Mouse (Mus musculus): Measurements from ENCODE around the gene Pdzd2. TPM values are rescaled to one million over a fixed set of nuclear protein-coding genes. Genes with fewer than 3 reads are reported as not detected.
A peak's percentile ranks its signal among the peaks of the same experiment; 100 is the strongest.

The Pdzd2 gene
- polyA plus RNA-seq, 1 experiment from 2014 or later: 19.2 TPM

DNA sequence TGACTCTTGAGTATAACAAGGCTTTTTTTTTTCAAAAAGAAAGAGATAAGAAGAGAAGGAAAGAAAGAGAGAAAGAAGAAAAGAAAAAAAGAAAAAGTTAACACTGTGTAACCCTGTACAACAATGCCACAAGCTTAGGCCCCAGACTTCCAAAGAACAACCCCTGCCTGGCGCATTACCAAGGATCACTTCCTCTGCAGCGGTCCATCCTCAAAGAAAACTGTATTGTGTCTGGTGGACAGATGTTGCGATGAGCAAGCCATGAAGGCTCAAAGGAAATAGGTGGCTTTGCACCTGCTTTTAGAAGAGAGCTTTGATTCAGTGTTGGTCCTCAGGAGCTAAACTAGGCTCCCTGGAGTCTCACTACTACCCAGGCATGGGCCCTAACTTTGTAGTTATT, 89.5 kb downstream of the Pdzd2 start:
- Histone ChIP-seq H3K27ac (ENCODE audit: low read length) (no peak overlapping the region), H3K36me3 (ENCODE audit: control insufficient read depth, insufficient read depth) (no peaks in the 10 kb centered on the region), H3K27me3 (ENCODE audit: control insufficient read depth, insufficient read depth, low read length) (no peaks in the 10 kb centered on the region), H3K4me3 (ENCODE audit: low read length) (no peak overlapping the region), H3K9ac (ENCODE audit: low read length) (no peak overlapping the region), H3K4me1 (ENCODE audit: control insufficient read depth, insufficient read depth, low read length) (peaks cover 13% of the 10 kb centered on the region), H3K9me3 (replicated peaks; ENCODE audit: control insufficient read depth, low read length) (no peaks in the 10 kb centered on the region), H3K4me2 (ENCODE audit: low read depth, low read length) (no peak overlapping the region)
- WGBS: 82% methylated on average over 3 of the region's 3 CpGs
- ATAC-seq (replicated peaks; ENCODE audit: extremely low read depth, insufficient read depth, low FRiP score): no peak

DNA sequence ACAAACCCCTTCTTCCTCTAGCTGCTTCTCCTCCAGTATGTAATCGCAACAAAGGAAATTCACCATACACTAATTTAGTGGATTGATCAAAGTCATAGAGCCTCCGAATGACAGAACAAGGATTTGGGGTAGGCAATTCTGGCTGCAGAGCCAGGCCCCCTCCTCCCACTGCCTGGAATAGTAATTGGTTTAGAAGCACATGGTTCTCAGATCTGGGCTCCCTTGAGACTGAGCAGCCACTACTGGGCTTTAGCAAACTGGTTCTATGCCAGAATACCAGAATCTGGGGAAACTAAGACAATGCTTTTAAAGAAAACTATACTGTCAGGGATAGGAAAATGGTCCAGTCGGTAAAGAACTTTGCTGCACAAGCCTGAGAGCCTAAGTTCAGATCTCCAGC, 90.0 kb downstream of the Pdzd2 start:
- H3K36me3 ChIP-seq (ENCODE audit: control insufficient read depth, insufficient read depth): no peaks in the 10 kb centered on the region
- no peak overlapping the region for H3K4me3 ChIP-seq (ENCODE audit: low read length)
- H3K27me3 ChIP-seq (ENCODE audit: control insufficient read depth, insufficient read depth, low read length): no peaks in the 10 kb centered on the region
- no peak overlapping the region for H3K9ac ChIP-seq (ENCODE audit: low read length)
- 88% methylated on average over 3 of the region's 3 CpGs for WGBS
- no peak for ATAC-seq (replicated peaks; ENCODE audit: extremely low read depth, insufficient read depth, low FRiP score)
- no peak overlapping the region for H3K27ac ChIP-seq (ENCODE audit: low read length)
- peaks cover 13% of the 10 kb centered on the region for H3K4me1 ChIP-seq (ENCODE audit: control insufficient read depth, insufficient read depth, low read length)
- H3K4me2 ChIP-seq (ENCODE audit: low read depth, low read length): no peak overlapping the region
- H3K9me3 ChIP-seq (replicated peaks; ENCODE audit: control insufficient read depth, low read length): no peaks in the 10 kb centered on the region

DNA sequence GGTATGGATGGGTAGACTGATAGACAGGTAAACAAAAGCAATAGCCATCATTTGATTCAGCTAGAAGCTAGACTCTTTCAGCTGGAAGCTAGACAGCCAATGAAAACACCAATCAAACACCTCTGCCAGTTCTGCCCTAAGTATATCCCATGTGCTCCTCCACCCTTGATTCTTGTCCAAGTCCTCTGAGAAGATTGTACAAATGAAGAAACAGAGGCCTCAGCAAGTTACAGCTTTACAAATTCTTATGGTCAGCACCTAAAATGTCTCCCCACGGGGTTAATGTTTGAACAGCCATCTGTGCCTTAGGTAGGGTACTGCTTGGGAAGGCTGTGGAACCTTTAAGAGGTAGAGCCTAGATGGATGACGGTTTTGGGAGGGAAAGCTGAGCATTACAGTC, 90.6 kb downstream of the Pdzd2 start:
- no peak for ATAC-seq (replicated peaks; ENCODE audit: extremely low read depth, insufficient read depth, low FRiP score)
- Histone ChIP-seq H3K27me3 (ENCODE audit: control insufficient read depth, insufficient read depth, low read length) (no peaks in the 10 kb centered on the region), H3K4me3 (ENCODE audit: low read length) (no peak overlapping the region), H3K4me2 (ENCODE audit: low read depth, low read length) (no peak overlapping the region), H3K9me3 (replicated peaks; ENCODE audit: control insufficient read depth, low read length) (no peaks in the 10 kb centered on the region), H3K27ac (ENCODE audit: low read length) (no peak overlapping the region), H3K9ac (ENCODE audit: low read length) (no peak overlapping the region), H3K36me3 (ENCODE audit: control insufficient read depth, insufficient read depth) (no peaks in the 10 kb centered on the region), H3K4me1 (ENCODE audit: control insufficient read depth, insufficient read depth, low read length) (peaks cover 13% of the 10 kb centered on the region)
- WGBS: 74% methylated on average over 2 of the region's 2 CpGs

DNA sequence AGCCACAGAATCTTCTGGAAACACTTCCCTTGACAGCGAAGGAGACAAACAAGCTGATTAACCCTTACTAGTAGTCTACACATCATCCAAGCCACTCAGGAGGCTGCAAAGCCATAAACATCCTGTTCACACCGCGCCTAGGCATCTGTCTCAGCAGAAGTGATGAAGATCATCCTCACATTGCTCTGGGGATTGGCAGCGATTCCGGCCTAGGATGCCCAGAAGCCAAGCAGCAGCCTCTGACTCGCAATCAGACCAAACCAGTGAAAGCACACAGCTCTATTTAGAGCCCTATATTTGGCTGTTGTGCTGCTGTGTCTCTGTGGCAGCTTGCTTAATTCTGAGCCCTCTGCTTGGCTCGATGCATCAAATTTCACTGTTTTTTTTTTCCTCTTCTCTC, 99.0 kb downstream of the Pdzd2 start:
- Histone ChIP-seq H3K4me3 (ENCODE audit: low read length) (no peak overlapping the region), H3K4me2 (ENCODE audit: low read depth, low read length) (no peak overlapping the region), H3K36me3 (ENCODE audit: control insufficient read depth, insufficient read depth) (no peaks in the 10 kb centered on the region), H3K9ac (ENCODE audit: low read length) (no peak overlapping the region), H3K4me1 (ENCODE audit: control insufficient read depth, insufficient read depth, low read length) (peaks cover 16% of the 10 kb centered on the region), H3K27ac (ENCODE audit: low read length) (no peak overlapping the region), H3K27me3 (ENCODE audit: control insufficient read depth, insufficient read depth, low read length) (no peaks in the 10 kb centered on the region), H3K9me3 (replicated peaks; ENCODE audit: control insufficient read depth, low read length) (no peaks in the 10 kb centered on the region)
- 73% methylated on average over 7 of the region's 7 CpGs for WGBS
- ATAC-seq (replicated peaks; ENCODE audit: extremely low read depth, insufficient read depth, low FRiP score): no peak

DNA sequence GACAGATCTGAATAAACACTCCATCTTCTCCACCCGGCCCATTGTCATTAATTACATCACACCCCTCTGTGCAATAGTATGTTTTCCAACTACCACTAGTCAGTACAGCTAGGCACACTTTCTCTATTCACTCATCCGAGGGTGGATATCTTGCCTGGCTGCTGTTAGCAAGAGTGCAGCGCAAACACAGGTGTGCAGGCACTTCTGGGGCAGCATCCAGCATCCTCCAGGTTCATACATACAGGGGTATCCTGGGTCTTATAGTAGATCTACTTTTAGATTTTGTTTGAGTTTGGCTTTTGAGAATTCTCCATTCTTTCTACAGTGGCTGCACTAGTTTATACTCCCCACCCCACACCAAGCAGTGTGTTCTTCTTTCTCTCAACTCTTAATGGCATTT, 99.9 kb downstream of the Pdzd2 start:
- H3K27me3 ChIP-seq (ENCODE audit: control insufficient read depth, insufficient read depth, low read length): no peaks in the 10 kb centered on the region
- no peak overlapping the region for H3K4me3 ChIP-seq (ENCODE audit: low read length)
- no peaks in the 10 kb centered on the region for H3K36me3 ChIP-seq (ENCODE audit: control insufficient read depth, insufficient read depth)
- H3K9ac ChIP-seq (ENCODE audit: low read length): no peak overlapping the region
- H3K27ac ChIP-seq (ENCODE audit: low read length): no peak overlapping the region
- 76% methylated on average over 3 of the region's 3 CpGs for WGBS
- no peak overlapping the region for H3K4me2 ChIP-seq (ENCODE audit: low read depth, low read length)
- H3K9me3 ChIP-seq (replicated peaks; ENCODE audit: control insufficient read depth, low read length): no peaks in the 10 kb centered on the region
- ATAC-seq (replicated peaks; ENCODE audit: extremely low read depth, insufficient read depth, low FRiP score): no peak
- peaks cover 16% of the 10 kb centered on the region for H3K4me1 ChIP-seq (ENCODE audit: control insufficient read depth, insufficient read depth, low read length)

DNA sequence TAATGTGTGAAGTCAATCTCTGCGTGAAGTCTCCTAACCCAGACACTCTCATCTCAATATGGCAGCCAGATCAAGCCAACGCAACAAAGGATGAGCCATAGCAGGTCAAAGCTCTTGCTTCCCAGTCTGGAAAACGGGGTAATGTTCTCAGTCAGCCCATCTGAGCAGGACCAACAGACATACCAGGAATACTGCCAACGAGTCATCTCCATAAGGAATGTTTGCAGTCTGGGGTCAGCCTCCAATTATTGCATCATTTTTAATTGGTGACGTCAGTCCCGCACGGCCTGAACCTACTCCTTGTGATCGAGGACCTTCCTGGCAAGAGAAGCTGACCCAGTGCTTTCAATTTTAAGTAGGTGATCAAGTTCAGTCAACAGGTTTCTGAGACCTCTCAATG, 100.5 kb downstream of the Pdzd2 start:
- Histone ChIP-seq H3K4me1 (ENCODE audit: control insufficient read depth, insufficient read depth, low read length) (peaks cover 16% of the 10 kb centered on the region), H3K4me3 (ENCODE audit: low read length) (no peak overlapping the region), H3K9ac (ENCODE audit: low read length) (no peak overlapping the region), H3K9me3 (replicated peaks; ENCODE audit: control insufficient read depth, low read length) (no peaks in the 10 kb centered on the region), H3K4me2 (ENCODE audit: low read depth, low read length) (no peak overlapping the region), H3K27me3 (ENCODE audit: control insufficient read depth, insufficient read depth, low read length) (no peaks in the 10 kb centered on the region), H3K27ac (ENCODE audit: low read length) (no peak overlapping the region), H3K36me3 (ENCODE audit: control insufficient read depth, insufficient read depth) (no peaks in the 10 kb centered on the region)
- no peak for ATAC-seq (replicated peaks; ENCODE audit: extremely low read depth, insufficient read depth, low FRiP score)
- 79% methylated on average over 8 of the region's 8 CpGs for WGBS

DNA sequence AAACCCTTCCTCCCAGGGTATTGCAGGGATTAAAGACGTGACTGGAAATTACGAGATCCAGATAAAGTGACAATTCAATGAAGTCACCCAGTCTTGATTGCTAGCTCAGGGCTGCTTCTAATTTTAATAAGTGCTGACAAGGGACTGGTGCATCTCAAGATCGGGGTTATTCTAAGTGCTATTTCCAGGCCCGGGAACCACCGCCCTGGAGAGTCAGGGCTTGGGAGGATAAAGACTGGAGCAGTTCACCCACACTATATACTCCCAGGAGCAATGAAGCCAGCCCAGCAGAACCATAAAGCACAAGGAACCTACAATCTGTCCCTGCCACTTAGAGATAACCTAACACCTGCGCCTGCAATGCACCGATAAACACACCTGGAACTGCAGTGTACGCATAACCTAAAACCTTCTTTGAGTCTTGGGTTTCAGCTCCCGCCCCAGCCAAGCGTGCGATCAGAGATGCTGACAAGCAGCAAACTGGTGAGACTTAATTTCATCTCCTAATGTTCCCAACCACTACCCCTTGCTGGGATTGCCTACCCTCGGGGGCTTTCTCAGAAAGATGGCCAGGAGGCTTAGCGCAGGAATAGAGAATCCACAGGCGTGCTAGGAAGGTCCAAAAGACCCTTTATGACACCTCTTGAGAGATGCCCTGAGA, 101.2 kb downstream of the Pdzd2 start:
- Histone ChIP-seq H3K27ac (ENCODE audit: low read length) (peak overlapping the region; percentile 39), H3K9me3 (replicated peaks; ENCODE audit: control insufficient read depth, low read length) (no peaks in the 10 kb centered on the region), H3K4me3 (ENCODE audit: low read length) (no peak overlapping the region), H3K4me1 (ENCODE audit: control insufficient read depth, insufficient read depth, low read length) (peaks cover 16% of the 10 kb centered on the region), H3K4me2 (ENCODE audit: low read depth, low read length) (peak overlapping the region; percentile 4; the same call in 1 of the 2 replicates), H3K27me3 (ENCODE audit: control insufficient read depth, insufficient read depth, low read length) (no peaks in the 10 kb centered on the region), H3K9ac (ENCODE audit: low read length) (no peak overlapping the region), H3K36me3 (ENCODE audit: control insufficient read depth, insufficient read depth) (no peaks in the 10 kb centered on the region)
- ATAC-seq (replicated peaks; ENCODE audit: extremely low read depth, insufficient read depth, low FRiP score): peak; percentile 78
- WGBS: 67% methylated on average over 14 of the region's 14 CpGs

DNA sequence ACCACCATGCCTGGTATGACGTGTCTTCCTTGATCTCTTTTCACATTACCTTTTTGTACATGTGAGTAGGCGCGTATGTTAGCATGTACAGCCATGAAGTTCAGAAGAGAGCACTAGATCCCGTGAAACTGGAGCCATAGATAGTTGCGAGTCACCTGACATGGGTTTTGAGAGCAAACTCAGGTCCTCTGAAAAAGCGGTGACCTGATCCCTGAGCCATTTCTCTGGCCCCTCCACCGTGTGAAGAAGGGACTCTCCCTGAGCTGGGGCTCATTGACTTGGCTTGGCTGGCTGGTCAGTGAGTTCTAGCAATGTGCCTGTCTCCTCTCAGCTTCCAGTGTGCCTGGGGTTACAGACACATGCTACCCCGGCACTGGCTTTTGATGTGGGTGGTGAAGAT, 102.2 kb downstream of the Pdzd2 start:
- peak overlapping the region; percentile 37; the same call in 1 of the 2 replicates for H3K27ac ChIP-seq (ENCODE audit: low read length)

DNA sequence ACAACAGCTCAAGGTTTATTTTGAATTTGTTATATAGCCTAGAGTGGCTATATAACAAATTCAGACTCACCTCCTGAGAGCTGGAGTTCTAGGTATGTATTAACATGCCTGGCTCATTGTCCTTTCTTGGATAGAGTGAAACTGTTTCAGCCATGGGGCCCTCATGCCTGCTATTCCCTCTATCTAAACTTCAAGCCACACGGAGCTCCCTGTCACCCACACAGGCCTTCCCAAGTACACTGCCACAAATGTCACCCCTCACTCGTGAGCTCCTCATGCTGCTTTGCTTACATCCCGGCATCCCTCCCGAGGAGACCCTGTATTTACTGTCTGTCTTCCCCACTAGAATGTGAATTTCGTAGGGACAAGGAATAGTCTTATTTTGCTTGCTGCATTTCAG, 103.3 kb downstream of the Pdzd2 start:
- Histone ChIP-seq H3K9ac (ENCODE audit: low read length) (no peak overlapping the region), H3K36me3 (ENCODE audit: control insufficient read depth, insufficient read depth) (no peaks in the 10 kb centered on the region), H3K9me3 (replicated peaks; ENCODE audit: control insufficient read depth, low read length) (no peaks in the 10 kb centered on the region), H3K4me2 (ENCODE audit: low read depth, low read length) (no peak overlapping the region), H3K27ac (ENCODE audit: low read length) (no peak overlapping the region), H3K4me3 (ENCODE audit: low read length) (no peak overlapping the region), H3K4me1 (ENCODE audit: control insufficient read depth, insufficient read depth, low read length) (peaks cover 28% of the 10 kb centered on the region), H3K27me3 (ENCODE audit: control insufficient read depth, insufficient read depth, low read length) (no peaks in the 10 kb centered on the region)
- no peak for ATAC-seq (replicated peaks; ENCODE audit: extremely low read depth, insufficient read depth, low FRiP score)
- WGBS: 57% methylated on average over 5 of the region's 5 CpGs

More for the DNA sequence above, 102.2 kb downstream of the Pdzd2 start:
- Histone ChIP-seq H3K9ac (ENCODE audit: low read length) (no peak overlapping the region), H3K27me3 (ENCODE audit: control insufficient read depth, insufficient read depth, low read length) (no peaks in the 10 kb centered on the region), H3K36me3 (ENCODE audit: control insufficient read depth, insufficient read depth) (no peaks in the 10 kb centered on the region), H3K4me3 (ENCODE audit: low read length) (no peak overlapping the region), H3K9me3 (replicated peaks; ENCODE audit: control insufficient read depth, low read length) (no peaks in the 10 kb centered on the region), H3K4me1 (ENCODE audit: control insufficient read depth, insufficient read depth, low read length) (peaks cover 22% of the 10 kb centered on the region), H3K4me2 (ENCODE audit: low read depth, low read length) (no peak overlapping the region)
- WGBS: 88% methylated on average over 8 of the region's 8 CpGs
- no peak for ATAC-seq (replicated peaks; ENCODE audit: extremely low read depth, insufficient read depth, low FRiP score)

Data from heart, embryonic 16.5 days (tissue).